Mouse (Mus musculus) yolk sac, embryonic 10.5 days (tissue): ENCODE data around the gene Pcdh17.

Experiments used
- DNase-seq: peaks from one replicate; pipeline ENCODE4 v3.0.0-alpha.2; 2017; ENCODE audit warnings: low spot score

Gene Pcdh17

DNA sequence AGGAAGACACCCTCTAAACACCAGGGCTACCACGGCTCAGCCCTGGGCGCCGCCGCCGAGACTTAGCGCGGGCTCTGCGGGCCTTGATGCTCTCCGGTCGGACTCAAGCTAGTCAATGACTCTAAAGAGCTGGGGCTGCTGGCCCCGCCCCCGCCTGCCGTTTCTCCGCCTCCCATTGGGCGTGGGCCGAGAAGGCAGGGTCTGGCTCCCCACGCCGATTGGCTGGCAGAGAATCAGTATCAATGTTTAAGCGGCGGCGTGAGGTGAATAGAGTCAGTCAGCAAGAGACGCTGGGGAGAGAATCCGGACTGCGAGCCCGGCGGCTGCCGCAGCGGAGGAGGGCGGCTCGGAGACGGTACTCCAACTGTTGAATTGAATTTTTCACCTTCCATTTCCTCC is at the start of gene Pcdh17:
TSS of gene Pcdh17 (plus strand) at position 276 of the 399 bp plus-strand sequence.
- peak; percentile 89 for DNase-seq

DNA sequence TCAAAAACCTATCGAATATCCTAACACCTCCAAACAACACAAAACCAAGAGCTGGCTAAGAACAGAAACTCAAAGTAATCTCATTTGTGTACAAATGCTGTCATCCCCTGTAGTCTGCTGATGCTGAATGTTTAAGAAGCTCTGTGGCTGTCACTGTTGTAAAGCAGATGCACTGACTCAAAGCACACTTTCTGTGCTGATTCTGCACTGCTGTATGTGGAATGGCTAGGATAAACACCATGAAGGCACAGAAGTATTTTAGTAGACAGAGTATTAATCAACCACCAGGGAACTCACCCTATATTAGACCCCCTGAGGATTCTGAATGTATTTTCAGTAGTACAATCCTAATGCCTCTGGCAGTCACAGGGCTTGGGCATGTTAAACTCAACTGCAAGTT is 46.2 kb upstream of the Pcdh17 start:
- no peak for DNase-seq

DNA sequence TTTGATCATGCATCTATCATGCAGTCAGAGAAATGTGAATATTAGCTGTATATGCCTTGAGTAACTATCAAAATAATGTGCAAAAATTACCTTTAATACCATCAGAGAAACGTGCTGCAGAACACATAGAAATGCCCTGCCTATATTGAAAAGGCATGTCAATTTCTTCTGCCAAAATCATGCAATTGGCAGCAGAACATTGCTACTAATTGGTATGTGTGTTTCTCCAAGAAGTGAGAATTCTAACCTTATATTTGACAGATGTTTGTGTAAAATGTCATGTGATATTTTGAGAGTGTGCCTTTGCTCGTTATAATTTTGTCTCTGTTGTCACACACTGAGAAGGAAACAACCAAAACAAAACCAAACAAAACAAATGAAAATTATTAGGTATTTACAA is 18.6 kb upstream of the Pcdh17 start:
- DNase-seq, result no peak

DNA sequence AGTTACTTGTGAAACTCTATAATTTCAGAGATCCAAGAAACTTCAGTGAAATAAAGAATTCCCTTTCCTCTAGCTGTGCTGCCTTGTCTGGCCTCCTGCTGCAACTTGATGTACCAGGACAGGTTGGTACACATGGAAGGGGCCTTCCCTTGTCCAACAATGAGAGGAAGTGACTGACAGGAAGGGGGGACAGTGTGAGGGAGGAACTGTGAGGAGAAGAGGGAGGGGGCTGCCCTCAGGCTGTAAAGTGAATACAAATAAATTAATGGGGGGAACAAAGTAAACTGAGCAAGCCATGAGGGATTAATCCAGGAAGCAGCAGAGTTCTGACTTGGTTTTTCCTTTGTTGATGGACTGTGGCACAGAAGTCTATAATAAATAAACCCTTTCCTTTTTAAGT is 16.7 kb upstream of the Pcdh17 start:
- no peak for DNase-seq

DNA sequence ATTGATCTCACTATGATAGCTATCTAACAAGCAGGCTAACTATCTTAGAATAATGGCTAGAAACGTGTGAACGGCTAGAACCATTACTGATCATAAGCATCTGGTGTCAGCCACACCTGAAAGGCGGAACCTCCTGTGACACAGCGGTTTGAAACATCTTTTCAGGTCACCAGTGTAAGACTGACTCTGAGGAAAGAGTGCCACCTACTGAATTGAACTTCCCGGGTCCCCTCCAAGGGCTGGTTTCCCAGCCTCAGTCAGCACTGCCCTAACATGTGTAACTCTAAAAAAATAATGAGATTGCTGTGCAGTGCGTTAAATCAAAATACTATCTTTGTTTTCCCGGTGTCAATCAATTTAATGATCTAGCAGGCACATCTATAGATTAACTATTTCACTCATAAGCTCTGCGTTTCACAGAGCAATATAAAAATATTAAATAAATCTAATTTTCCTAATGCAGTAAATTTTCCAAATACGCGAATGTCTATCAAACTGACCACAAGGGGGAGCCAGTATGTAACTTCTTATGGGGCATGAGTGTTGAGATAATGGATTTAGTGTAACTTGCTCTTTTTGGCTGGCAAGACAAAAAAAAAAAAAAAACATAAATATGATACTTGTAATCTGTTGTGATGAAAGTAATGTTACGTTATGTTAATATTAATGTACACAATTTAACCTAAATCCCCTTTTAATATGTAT is 5.1 kb upstream of the Pcdh17 start:
- no peak for DNase-seq

DNA sequence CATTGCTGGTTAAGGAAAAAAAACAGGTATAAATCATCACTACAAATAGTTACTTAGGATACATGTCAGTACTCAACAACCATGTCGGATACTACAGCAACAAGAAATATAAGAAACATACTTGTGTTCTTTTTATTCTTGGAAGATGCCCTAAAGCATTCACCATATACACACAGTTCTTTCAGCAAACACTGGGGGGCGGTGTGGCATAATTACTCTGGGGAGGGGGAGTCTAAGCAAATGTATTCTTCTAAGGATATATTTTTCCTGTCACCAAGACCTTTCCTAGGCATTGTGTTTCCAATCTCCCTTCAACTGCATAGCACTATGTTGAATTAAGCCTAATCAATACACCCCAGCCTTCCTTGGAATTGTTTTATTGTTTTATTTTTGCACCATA is 2.5 kb upstream of the Pcdh17 start:
- DNase-seq, result no peak

DNA sequence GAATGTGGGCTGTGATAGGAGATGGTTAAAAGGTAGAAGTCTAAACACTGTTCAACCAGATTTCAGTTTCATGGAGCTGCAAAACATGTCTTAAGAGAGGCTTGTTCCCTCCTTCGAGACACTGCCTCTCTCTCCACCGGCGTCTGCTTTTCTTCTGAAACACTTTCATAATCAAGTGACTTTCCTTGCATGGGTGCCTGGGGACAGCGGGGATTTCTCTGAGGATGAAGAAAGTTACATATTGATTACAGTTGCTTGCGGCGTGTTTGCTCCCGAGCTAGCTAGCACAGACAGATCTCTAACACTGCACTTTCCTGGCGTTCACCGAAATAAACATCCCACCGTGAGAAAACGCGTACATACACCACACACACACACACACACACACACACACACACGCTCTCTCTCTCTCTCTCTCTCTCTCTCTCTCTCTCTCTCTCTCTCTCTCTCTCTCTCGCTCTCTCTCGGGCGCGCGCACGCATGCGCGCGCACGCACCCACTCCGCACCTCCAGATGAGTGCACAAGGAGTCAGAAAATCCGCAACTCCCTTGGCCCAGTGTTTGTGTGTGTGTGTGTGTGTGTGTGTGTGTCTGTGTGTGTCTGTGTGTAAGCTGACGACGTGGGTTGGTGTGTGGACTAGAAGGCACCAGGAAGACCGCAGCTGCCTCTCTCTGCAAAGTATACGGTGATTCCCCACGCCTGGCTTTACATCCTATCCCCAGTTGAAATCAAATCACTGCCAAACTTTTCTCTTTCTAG is 655 bp upstream of the Pcdh17 start:
- DNase-seq, result peak; percentile 3

- no peak for DNase-seq
Observed at GRCm38 (mm10) chr14:84443761-84444160, 398 bp downstream of the Pcdh17 start.

DNA sequence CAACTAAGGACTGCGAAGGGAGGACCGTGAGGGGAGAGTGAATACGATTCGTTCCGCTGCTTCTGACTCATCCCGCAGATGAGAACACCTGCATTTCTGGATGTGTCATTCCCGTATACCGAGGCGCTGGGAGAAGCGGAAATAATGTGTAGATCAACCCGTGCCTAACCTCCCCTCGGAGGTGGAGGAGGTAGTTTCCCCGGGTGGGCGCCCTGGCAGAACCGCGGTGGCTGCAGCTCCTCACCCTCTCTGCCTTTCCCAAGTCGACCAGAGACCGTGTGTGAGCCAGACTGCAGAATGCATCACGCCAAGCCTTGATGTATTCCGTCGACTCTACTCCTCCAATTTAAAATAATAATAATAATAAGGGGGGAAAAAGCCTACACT is 906 bp downstream of the Pcdh17 start:
- DNase-seq, result peak; percentile 9

- peak; percentile 9 for DNase-seq
Observed at GRCm38 (mm10) chr14:84444663-84445502, 1.5 kb downstream of the Pcdh17 start.

DNA sequence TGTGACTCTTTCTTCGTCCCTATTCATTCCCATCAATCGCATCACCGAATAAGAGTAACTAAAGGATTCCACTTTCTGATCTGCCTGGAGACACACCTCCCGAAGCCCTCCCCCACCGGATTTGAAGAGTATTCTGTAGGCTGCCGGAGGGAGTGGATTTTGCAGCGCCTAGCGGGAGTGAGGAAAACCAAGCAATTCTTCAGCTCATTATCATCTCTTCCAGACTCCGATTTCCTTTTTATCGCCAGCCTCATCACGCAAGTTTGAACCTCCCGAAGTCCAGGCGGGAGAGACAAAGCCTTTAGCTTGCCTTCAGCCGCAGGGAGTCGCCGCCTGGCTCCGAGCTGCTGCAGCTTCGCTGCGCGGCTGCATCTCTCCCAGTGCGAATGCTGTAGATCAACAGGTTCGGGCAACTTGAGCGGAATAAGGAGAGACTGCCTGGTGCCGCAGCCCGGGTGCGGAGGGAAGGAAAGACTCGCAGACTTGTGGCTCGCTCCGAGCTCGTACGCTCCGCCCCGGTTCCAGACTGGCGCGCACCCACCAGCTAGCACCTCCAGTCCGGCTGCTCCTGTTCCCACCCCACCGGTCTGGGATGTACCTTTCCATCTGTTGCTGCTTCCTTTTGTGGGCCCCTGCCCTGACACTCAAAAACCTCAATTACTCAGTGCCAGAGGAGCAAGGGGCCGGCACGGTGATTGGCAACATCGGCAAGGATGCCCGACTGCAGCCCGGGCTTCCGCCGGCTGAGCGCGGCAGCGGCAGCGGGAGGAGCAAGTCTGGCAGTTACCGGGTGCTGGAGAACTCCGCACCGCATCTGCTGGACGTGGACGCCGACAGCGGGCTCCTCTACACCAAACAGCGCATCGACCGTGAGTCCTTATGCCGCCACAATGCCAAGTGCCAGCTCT is 2.4 kb downstream of the Pcdh17 start:
- peak; percentile 22 for DNase-seq

- no peak for DNase-seq
Observed at GRCm38 (mm10) chr14:84446411-84446915, 3.1 kb downstream of the Pcdh17 start.

- peak; percentile 6 for DNase-seq
Observed at GRCm38 (mm10) chr14:84446941-84447641, 3.7 kb downstream of the Pcdh17 start.

DNA sequence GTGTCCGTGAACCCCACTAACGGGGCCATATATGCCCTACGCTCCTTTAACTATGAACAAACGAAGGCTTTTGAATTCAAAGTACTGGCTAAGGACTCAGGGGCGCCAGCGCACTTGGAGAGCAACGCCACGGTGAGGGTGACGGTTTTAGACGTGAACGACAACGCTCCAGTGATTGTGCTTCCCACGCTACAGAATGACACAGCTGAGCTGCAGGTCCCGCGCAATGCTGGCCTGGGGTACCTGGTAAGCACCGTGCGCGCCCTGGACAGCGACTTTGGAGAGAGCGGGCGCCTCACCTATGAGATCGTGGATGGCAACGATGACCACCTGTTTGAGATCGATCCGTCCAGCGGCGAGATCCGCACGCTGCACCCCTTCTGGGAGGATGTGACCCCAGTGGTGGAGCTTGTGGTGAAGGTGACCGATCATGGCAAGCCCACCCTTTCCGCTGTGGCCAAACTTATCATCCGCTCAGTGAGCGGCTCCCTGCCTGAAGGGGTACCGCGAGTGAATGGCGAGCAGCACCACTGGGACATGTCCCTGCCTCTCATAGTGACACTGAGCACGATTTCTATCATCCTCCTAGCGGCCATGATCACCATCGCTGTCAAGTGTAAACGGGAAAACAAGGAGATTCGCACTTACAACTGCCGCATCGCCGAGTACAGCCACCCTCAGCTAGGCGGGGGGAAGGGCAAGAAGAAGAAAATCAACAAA is 4.5 kb downstream of the Pcdh17 start:
- no peak for DNase-seq

DNA sequence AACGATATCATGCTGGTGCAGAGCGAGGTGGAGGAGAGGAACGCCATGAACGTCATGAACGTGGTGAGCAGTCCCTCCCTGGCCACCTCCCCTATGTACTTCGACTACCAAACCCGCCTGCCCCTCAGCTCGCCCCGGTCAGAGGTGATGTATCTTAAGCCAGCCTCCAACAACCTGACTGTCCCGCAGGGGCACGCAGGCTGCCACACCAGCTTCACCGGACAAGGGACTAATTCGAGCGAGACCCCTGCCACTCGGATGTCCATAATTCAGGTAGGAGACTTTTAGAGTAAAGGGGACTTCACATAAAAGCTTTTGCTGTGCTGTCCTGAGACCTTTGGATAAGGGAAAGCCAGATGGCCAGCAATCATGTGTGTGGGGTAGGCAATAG is 5.0 kb downstream of the Pcdh17 start:
- no peak for DNase-seq

DNA sequence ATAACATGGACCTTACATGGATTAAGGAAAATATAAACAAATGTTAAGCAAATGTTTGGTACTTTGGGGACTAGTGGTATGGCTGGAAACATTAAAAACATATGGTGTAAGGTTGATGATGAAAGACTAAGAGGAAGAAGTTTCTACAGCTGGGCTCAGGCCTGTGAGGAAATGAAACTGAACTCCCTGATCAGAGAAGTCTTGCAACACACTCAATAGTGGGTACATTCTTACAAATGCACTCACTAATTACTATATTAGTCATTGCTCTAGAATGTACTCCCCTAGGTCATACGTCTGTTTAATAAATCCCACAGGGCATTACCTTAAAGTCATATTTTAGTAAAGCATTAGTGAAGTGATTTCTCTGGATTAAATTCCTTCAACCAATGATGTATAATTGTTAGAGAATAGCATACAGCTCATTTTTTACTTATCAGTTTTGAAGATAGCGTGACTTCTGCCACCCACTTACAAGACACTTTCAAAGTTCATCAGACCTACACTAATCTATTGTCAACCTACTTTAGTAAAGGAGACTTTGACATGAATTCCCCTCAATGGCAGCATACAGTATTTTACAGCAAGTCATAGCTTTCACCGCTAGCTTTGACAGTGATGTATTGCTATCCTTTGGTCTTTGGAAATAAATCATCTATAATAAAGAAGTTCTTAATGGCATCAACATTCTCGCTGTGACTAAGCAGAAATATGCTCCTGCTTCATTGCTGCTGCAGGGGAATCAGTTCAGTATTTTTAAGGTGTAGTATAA is 10.9 kb downstream of the Pcdh17 start:
- no peak for DNase-seq

GRCm38 (mm10) chr14:84475491-84475890 is 32.1 kb downstream of the Pcdh17 start:
- DNase-seq, result no peak

DNA sequence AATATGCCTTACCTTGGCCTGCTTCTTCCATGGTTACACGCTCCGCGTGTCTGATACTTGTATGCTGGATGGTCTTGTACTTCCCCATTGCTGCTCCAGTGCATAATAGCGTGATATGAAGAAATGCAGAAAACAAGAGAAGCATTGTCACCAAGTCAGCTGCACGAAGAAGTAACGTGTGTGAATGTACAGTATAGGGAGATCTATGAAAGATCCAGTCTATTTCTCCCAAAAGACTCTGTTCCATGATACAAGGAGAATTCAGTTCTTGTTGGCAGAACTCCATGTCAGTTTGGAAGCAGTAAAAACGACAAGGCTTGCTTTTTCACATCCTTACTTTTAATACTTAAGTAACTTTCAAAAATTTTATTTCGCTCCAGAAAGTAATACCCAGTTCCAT is 33.0 kb downstream of the Pcdh17 start:
- DNase-seq, result no peak

- DNase-seq, result no peak
Observed at GRCm38 (mm10) chr14:84476906-84477305, 33.5 kb downstream of the Pcdh17 start.
